Mouse (Mus musculus) limb, embryonic 14.5 days (tissue): Measurements from ENCODE around the gene Ptges3l. TPM values are rescaled to one million over a fixed set of nuclear protein-coding genes. Genes with fewer than 3 reads are reported as not detected.

ENCODE experiments used
- ATAC-seq: fragments of 200-750 bp; cut with Nextera tagmentation; 2 replicates; pipeline ENCODE4 v1.8.0; 2017; ENCODE audit warnings: low read depth, moderate number of reproducible peaks, moderate TSS enrichment; ENCODE audit not compliant: low FRiP score
- DNase-seq: peaks from one replicate; pipeline ENCODE4 v3.0.0-alpha.2; 2015; ENCODE audit warnings: low spot score
- H3K27ac ChIP-seq: fragments of 300-500 bp; sonication (generic); replicated peaks from 2 replicates; pipeline ENCODE4 v1.5.1; 2014; ENCODE audit warnings: low read depth, mild to moderate bottlenecking, low read length, moderate library complexity, mixed read lengths
- H3K27me3 ChIP-seq: fragments of 300-500 bp; sonication (generic); 2 replicates; pipeline ENCODE4 v1.6.1; 2014; ENCODE audit warnings: low read length, mixed read lengths; ENCODE audit not compliant: control insufficient read depth, insufficient read depth
- H3K36me3 ChIP-seq: fragments of 300-500 bp; sonication (generic); 2 replicates; pipeline ENCODE4 v1.6.1; 2014; ENCODE audit warnings: mild to moderate bottlenecking, low read length, moderate library complexity, mixed read lengths; ENCODE audit not compliant: control insufficient read depth, insufficient read depth
- H3K4me1 ChIP-seq: fragments of 300-500 bp; sonication (generic); 2 replicates; pipeline ENCODE4 v1.6.1; 2014; ENCODE audit warnings: antibody characterized with exemption, low read length, mixed read lengths; ENCODE audit not compliant: control insufficient read depth, insufficient read depth
- H3K4me2 ChIP-seq: fragments of 300-500 bp; sonication (generic); replicated peaks from 2 replicates; pipeline ENCODE4 v1.6.1; 2014; ENCODE audit warnings: low read depth, mild to moderate bottlenecking, low read length, moderate library complexity; ENCODE audit not compliant: severe bottlenecking
- H3K4me3 ChIP-seq: fragments of 300-500 bp; sonication (generic); replicated peaks from 2 replicates; pipeline ENCODE4 v1.5.1; 2014; ENCODE audit warnings: low read length
- H3K9ac ChIP-seq: fragments of 300-500 bp; sonication (generic); 2 replicates; pipeline ENCODE4 v1.6.1; 2014; ENCODE audit warnings: mild to moderate bottlenecking, low read depth, low read length, moderate library complexity; ENCODE audit not compliant: severe bottlenecking
- H3K9me3 ChIP-seq: fragments of 300-500 bp; sonication (generic); 2 replicates; pipeline ENCODE4 v1.6.1; 2016; ENCODE audit warnings: low read length; ENCODE audit not compliant: control insufficient read depth
- POLR2A ChIP-seq: fragments of 200-500 bp; IDR thresholded peaks from 2 replicates; pipeline ENCODE4 v1.8.0; 2012; ENCODE audit warnings: inconsistent platforms, mild to moderate bottlenecking, moderate library complexity, borderline replicate concordance; ENCODE audit not compliant: insufficient read depth, insufficient read length; ENCODE audit errors: extremely low read depth
- WGBS: fragments of 180-500 bp; shearing (Covaris S2); extraction: QIAGEN DNeasy Blood & Tissue Kit; methylation state at CpG from one replicate; pipeline ENCODE4 v1.1.7; 2014; 5-methylcytosine and 5-hydroxymethylcytosine counted together
- polyA plus RNA-seq, 2 experiments: library from polyadenylated mRNA; depleted of rRNA in 1 of 2; stranded (reverse) in 1 of 2; unstranded in 1 of 2; fragments of >200 nt; fragmentation: Nextera tagmentation in 1 of 2; extraction: Ambion mirVana in 1 of 2; gene quantifications; 2 replicates each; pipeline versions ENCODE4 v1.2.1 to v1.2.3; 2012 to 2014

Gene Ptges3l
- polyA plus RNA-seq, 2 experiments = 20.5 to 27.5 TPM

DNA sequence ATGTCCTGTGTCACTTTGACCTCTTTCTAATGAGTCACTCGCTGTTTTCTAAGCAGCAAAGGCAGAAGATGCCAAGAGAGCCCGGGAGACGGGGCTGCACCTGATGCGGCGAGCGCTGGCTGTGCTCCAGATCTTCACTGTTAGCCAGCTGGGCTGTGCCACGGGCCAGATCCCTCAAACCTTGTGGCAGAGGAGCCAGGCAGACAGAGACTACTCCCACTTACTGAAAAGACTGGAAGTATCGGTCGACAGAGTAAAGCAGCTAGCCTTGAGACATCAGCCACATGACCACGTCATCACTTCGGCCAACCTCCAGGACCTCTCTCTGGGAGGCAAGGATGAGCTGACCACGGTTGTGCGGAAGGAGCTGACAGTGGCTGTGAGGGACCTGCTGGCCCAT is 8.3 kb upstream of the Ptges3l start:
- ATAC-seq (no peak), DNase-seq (no peak)
- no peak overlapping the region for H3K4me2 ChIP-seq
- no peak overlapping the region for H3K27ac ChIP-seq
- no peaks in the 10 kb centered on the region for H3K27me3 ChIP-seq
- peaks cover 66% of the 10 kb centered on the region for H3K36me3 ChIP-seq
- no peak overlapping the region for H3K4me3 ChIP-seq
- no peaks in the 10 kb centered on the region for H3K9me3 ChIP-seq
- H3K4me1 ChIP-seq = no peaks in the 10 kb centered on the region
- no peak for TF ChIP-seq POLR2A
- WGBS = 88% methylated on average over 13 of the region's 13 CpGs
- no peak overlapping the region for H3K9ac ChIP-seq

DNA sequence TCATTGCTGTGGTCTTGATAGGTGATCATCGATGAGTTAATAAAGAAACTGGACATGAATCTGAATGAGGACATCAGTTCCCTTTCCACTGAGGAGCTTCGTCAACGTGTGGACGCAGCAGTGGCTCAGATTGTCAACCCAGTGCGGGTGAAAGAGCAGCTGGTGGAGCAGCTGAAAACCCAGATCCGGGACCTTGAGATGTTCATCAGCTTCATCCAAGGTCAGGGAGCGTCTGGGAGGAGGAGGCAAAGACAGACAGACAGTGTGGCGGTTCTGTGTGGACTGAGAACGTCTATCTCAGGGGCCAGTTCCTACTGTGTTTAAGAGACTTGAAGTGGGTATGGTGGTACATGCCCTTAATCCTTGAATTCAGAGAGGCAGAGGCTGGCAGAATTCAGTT is 6.2 kb upstream of the Ptges3l start:
- ATAC-seq (no peak), DNase-seq (no peak)
- Histone ChIP-seq H3K4me3 (no peak overlapping the region), H3K27me3 (no peaks in the 10 kb centered on the region), H3K36me3 (peaks cover 66% of the 10 kb centered on the region), H3K9ac (no peak overlapping the region), H3K4me1 (peaks cover 3% of the 10 kb centered on the region), H3K4me2 (no peak overlapping the region), H3K27ac (no peak overlapping the region), H3K9me3 (no peaks in the 10 kb centered on the region)
- TF ChIP-seq POLR2A = no peak
- WGBS = 89% methylated on average over 9 of the region's 9 CpGs

DNA sequence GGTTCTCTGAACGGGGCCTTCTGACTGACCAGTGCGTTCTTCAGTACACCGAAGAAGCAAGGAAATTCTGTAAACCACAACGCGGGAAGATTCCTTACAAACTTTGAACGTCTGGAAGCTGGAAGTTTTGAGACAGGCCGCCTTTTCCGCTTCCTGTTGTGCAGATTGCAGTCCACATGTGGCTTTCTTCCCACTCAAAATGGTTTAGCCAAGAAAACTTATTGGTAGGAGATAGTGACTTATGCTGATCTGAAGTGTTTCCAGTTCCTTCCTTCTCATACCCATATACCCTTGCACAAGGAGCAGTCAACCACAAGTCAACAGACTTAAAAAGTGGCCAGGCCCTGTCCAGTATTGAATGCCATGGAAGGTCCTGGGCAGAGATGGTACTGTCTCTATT is 1.0 kb upstream of the Ptges3l start:
- 0 out of 2 replicates have a peak overlapping the region, but pooled peaks have one; percentile 73 for H3K9ac ChIP-seq
- no peak for DNase-seq
- H3K4me3 ChIP-seq = peak overlapping the region; percentile 97
- H3K9me3 ChIP-seq = no peaks in the 10 kb centered on the region
- no peak for ATAC-seq
- H3K36me3 ChIP-seq = peaks cover 19% of the 10 kb centered on the region
- H3K27ac ChIP-seq = no peak overlapping the region
- peak overlapping the region; percentile 82 for H3K4me2 ChIP-seq
- no peak for TF ChIP-seq POLR2A
- peaks cover 19% of the 10 kb centered on the region for H3K4me1 ChIP-seq
- whole genome bisulfite sequencing = 61% methylated on average over 8 of the region's 8 CpGs
- H3K27me3 ChIP-seq = no peaks in the 10 kb centered on the region

DNA sequence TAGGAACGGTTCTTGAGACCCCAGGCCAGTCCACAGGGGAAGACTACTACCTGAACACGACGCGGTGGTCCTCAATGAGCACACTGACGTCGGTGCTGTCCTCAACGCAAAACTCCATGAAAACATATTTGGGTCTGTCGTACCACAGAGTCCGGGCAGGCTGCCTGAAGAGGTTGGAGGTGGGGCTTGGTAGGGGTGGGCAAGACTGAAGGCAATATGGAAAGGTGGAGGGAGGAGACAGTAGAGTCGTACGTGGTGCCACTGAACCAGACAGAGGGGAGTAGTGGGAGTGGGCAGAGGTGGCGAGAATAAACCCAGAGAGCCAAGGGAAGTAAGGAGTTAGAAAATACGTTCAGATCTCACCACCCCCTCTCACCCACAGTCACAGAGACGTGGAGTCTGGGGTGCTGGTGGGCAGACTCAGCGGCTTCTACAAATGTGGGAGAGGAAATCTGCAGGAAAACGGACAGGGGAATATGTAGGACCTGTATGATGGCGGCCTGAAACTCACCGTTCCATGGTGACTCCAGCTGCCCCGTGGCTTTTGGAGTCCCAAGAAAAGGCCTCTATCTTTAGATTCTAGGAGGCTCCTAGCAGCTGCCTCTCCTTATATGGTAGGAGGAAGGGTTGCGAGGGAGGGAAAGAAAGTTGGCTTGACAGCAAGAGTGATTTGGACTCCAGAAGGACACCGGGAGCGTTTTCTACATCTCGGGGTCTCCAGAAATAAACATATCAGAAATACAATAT is 855 bp downstream of the Ptges3l start, which contains the start of gene Gm27029:
Gm27029 (minus strand) TSS at position 692 of the 747 bp plus-strand sequence.
- Histone ChIP-seq H3K27me3 (no peaks in the 10 kb centered on the region), H3K9ac (peak within 1 kb of the TSS; percentile 73), H3K4me1 (peaks cover 19% of the 10 kb centered on the region), H3K4me2 (peak within 1 kb of the TSS; percentile 82), H3K36me3 (peaks cover under 1% of the 10 kb centered on the region), H3K4me3 (peak within 1 kb of the TSS; percentile 97), H3K27ac (peak within 1 kb of the TSS; percentile 72), H3K9me3 (no peaks in the 10 kb centered on the region)
- TF ChIP-seq POLR2A = no peak
- 4% methylated on average over 23 of the region's 23 CpGs for WGBS
- DNase-seq (no peak), ATAC-seq (peak; percentile 76)

DNA sequence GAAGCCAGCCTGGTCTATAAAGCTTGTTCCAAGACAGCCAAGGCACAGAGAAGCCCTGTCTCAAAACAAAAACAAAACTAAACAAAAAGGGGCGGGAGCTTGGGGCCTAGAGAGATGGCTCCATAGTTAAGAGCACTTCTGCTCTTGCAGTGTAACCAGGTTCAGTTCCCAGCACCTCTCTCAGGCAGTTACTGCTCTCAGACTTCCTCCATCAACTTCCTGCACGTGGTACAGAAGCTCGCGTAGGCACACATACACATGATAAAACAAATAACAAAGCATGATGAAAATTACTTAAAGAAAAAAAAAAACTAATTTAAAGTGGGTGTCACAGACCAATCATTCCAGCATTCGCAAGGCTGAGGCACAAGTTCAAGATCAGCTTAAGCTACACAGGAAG is 5.0 kb downstream of the Ptges3l start:
- Histone ChIP-seq H3K9ac (no peak overlapping the region), H3K4me3 (no peak overlapping the region), H3K4me1 (peaks cover 15% of the 10 kb centered on the region), H3K9me3 (no peaks in the 10 kb centered on the region), H3K27me3 (no peaks in the 10 kb centered on the region), H3K4me2 (no peak overlapping the region), H3K27ac (no peak overlapping the region), H3K36me3 (no peaks in the 10 kb centered on the region)
- DNase-seq (no peak), ATAC-seq (no peak)
- TF ChIP-seq POLR2A = no peak
- 87% methylated on average over 5 of the region's 5 CpGs for WGBS

- TF ChIP-seq POLR2A = no peak
- ATAC-seq (no peak), DNase-seq (no peak)
- no peaks in the 10 kb centered on the region for H3K27me3 ChIP-seq
- no peak overlapping the region for H3K27ac ChIP-seq
- H3K36me3 ChIP-seq = no peaks in the 10 kb centered on the region
- H3K4me2 ChIP-seq = no peak overlapping the region
- H3K4me1 ChIP-seq = peaks cover 15% of the 10 kb centered on the region
- WGBS = 33% methylated on average over 3 of the region's 3 CpGs
- no peak overlapping the region for H3K9ac ChIP-seq
- no peaks in the 10 kb centered on the region for H3K9me3 ChIP-seq
- no peak overlapping the region for H3K4me3 ChIP-seq
These were observed 5.5 kb downstream of the Ptges3l start for GRCm38 (mm10) chr11:101419610-101420009.
